Mouse (Mus musculus) thymus, postnatal 0 days (tissue): ENCODE measurements around the gene Cmtm2b. TPM values are rescaled to one million over a fixed set of nuclear protein-coding genes. Genes with fewer than 3 reads are reported as not detected.

Experiments
- DNase-seq: peaks from one replicate; pipeline ENCODE4 v3.0.0-alpha.2; 2015; ENCODE audit warnings: low spot score
- polyA plus RNA-seq: library from polyadenylated mRNA; unstranded; fragments of >200 nt; fragmentation: Nextera tagmentation; extraction: Ambion mirVana; gene quantifications from 2 replicates; pipeline ENCODE4 v1.2.1, GENCODE M21; 2015

The Cmtm2b gene
- polyA plus RNA-seq, 1 experiment from 2014 or later, result not detected

DNA sequence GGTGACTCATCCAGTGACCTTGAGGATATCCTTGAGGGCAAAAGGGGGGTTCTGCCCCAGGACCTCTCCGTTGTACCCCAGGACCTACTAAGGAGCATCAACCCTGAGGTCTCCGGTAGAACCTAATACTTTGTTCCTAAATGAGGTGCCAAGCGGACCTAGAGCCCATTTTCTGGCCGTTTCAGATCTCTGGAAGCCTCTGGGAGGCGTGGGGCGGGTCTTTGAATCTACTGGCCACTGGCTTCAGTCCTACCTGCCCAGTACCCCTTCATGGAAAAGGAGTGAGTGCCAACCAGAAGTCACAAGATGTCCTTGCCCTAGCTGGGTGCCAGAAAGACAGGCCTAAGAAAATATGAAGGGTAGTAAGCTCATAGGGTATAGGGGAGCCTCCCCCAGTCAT is 19.6 kb downstream of the Cmtm2b start:
- DNase-seq, result no peak

DNA sequence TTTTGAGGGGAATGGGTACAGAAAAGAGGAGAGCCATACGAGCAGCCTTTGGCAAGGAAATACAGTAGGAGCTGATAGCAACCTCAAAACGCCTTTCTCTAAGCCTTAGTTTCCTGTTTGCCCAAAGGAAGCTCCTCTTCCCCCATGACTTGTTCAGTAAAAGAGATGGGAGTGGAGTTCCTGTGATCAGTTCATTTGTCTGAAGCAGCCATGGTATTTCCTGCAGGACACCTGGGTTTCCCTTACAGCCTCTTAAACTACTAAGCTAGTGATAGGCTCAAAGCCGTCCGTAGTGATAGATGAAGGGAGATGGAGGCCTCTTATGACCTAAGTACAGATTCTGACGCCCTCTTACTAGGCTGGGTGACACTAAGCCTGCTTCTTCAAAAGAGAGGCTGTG is 20.4 kb downstream of the Cmtm2b start:
- DNase-seq, result no peak

DNA sequence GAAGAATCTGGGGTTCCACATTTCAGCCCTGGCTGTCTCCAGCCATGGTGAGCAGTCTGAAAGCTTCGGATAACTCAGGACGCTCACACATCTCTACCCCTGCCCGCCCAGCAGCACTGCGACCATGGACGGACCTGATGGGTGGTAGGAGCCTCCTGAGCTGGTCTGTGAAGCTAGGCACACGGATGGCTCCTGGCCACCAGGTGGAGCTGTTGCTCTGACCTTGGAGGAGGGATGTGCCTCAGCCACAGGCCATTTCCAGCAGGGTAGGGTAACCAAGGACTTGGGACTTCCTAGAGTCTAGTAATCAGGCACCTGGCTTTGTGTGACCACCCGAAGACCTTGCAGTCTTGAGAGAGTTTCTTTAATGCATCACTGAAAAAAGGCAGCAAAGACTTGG is 21.9 kb downstream of the Cmtm2b start:
- DNase-seq, result peak; percentile 82

DNA sequence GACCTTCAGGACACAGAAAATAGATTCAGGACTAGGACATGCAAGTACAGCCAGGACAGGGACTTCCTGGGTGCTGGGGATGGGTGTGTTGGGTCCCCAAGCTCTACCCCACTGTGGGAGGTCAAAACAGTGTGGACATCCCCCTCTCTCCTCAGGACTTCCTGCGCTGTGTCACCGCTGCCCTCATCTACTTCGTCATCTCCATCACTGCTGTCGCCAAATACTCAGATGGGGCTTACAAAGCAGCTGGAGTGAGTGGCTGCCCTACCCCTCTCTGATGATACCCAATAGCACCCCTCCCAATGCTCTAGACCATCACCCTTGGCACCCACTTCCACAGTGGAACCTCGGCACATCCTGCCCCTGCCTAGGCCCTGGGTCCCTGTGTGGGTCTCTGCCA is 22.6 kb downstream of the Cmtm2b start:
- DNase-seq, result no peak

DNA sequence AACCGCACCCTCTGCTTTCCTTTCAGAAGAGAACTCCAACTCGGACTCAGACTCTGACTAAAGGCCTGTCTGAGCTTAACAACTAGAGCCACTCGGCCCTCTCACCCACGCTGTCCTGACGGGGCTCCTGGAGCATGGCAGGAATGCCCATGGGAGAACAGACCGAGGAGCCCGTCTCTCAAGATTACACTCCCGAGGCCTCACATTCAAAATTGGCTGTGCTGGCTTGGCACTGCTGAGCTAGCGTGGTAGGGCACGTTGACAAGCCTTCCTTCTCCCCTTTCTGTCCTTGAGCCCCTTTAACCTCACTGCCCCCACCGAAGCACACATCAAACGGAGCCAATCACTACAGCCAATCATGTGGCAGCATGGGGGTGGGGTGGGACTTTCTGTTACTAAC is 24.7 kb downstream of the Cmtm2b start:
- DNase-seq, result no peak

DNA sequence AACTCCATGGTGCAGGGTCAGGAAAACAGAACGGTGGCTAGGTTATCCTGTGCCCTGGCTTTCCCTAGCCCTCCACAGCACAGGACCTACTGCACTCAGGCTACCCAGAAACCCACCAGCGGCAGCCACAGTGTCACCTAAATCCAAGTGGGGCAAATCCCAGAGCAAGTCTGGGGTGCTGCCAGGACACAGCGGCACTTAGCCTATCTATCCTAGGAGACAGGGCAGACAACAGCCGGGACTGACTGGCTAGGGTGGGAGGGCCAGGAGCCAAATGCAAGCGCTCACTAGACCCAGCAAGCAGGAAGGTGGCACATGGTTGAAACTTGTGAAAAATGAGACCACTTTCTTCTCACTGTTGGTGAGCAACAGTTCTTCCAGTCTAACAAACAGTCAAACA is 26.9 kb downstream of the Cmtm2b start:
- DNase-seq, result no peak

DNA sequence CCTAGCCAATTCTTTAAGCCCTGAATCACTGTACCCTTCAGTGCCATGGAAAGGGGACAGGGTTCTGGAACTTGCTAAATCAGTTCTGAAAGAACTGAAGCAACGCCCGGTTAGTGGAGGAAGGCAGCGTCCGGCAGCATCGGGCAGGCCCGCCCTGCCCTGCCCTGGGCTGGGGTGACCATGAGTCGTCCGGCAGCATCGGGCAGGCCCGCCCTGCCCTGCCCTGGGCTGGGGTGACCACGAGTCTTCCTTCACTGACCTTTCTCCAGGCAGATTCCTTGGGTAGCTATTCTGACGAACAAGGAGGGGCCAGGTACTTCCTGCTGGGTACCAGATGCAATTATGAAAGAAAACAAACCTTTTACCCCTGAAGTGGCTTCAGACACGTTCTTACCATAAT is 28.0 kb downstream of the Cmtm2b start:
- no peak for DNase-seq

DNA sequence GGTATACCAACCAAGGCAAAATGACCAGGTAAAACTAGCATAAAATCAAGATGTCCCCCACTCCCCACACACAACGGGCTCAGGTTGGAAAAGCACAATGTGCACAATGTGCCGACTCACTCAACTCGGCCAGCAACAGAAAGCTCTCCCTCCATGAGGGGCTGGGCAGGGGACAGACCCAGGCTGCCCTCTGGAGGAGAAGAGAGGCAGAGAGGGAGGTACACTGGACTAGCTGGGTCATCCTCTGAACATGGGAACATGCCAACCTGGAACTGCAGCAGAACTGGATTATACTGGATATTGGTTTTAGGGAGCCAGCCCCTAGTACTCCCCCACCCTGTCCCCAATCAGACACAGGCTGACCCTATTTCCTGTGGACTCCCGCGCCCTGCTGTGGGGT is 31.2 kb downstream of the Cmtm2b start:
- DNase-seq, result no peak

DNA sequence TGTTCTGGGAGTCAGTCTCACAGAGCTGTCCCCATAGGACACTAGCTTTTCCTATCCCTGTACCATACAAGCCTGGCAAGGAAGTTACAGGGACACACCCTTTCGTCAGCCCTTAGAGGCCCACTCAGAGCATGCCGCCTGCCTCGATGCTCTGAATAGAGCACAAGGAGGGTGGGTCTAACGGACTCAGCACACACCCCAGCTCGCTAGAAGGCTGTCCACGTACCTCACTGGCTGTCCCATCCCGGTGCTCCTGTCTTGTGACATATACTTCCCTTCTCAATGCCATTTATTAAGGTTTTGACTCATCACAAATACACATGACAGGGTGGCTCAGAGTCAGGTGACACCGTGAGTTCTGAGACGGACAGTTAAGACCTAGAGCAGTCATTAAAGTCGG is 32.5 kb downstream of the Cmtm2b start:
- DNase-seq, result no peak

DNA sequence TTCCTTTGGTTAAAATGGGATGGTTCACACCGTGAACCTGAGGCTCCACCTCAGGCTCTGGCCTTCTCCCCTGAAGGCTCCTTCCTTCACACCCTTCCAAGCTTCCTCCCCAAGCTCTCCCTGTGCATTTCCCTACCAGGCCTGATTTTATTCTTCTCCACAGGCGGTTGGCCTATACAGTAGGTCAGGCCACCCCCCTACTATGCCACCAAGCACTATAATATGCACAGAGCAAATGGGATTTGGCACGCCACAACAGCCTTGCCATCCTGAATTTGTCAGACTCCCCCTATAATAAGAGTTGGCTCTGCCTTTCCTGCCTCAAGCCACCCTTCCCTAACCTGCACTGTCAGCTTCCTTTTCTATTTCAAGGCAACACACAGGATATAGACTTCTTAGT is 36.6 kb downstream of the Cmtm2b start:
- DNase-seq, result no peak

DNA sequence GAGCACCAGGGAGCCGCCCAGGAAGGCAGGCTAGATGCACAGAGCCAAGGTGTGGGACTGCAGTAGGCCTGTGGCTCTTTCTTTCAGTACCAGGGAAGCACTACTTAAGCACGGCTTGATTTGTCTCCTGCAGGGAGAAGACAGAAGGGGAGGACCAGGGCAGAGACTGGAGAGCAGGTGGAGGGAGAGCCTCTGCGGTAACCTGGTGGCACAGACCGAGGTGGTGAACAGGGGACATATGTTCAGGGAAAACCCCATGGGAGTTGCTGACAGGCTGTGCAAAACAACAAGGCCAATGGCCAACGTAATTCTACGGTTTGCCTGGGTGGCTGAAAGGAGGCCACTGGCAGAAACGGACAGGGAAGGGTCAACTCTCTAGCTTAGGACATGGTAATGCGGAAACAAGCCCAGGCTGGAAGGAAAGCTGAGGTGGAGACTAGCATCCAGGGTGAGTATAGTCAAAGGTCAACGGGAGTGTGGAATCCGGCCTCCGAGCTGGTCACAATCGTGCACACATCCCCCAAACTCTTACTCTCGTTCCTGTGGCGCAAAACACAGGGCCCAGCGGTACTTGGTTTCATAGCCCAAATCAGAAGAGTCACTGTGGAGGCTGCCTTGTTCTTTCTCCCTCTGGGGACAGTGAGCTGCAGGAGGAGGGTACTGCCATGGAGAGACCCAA is 37.9 kb downstream of the Cmtm2b start:
- no peak for DNase-seq

DNA sequence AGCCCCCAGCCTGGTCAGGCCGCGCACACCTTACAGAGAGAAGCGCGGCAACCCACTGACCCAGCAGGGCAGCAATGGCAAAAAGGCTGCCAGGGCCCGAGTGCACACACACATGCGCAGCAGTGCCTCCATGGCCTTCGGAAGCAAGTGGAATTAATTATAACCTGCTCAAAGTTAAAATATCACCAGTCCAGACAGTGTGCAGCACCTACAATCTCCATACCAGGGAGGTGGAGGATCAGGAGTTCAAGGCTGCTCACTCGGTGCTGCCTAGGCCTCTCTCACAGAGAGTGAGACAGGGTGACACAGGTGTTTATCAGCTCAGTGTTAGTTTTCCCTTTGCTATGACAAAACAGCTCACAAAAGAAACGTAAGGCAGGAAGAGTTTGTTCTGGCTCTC is 43.7 kb downstream of the Cmtm2b start:
- no peak for DNase-seq

DNA sequence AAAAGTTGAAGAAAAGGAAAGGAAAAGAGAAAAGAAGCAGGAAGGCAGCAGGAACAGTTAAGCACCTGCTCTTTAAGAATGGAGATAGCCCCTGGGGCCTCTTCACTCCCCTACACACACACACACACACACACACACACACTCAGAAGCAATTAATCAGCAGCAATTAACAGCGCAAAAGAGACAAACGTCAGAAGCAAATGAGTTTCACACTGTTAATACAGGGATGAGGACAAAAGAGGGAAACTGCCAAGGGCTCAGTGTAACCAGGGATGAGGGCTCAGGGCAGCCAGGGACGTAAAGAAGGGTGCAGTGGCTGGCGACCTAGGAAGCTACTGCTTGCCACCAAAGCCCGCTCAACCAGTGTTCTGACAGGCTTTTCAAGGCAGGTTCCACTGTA is 45.4 kb downstream of the Cmtm2b start:
- DNase-seq, result no peak

DNA sequence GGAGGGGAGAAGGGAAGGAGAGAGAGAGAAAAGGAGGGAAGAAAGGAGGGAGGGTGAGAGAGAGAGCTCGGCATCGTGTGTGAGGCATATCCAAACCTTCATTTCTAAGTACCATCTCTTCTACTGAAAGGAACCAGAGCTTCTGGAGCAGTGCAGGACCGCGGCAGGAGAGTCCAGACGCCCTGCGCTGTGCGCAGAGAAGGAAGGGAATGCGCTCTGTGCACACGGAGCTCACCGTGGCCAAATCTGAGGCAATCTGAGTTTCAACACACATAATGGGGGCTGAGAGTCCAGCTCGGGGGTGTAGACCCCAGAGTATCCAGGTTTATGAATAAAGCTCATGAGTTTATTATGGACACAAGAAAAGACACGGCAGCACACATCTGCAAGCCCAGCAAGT is 47.6 kb downstream of the Cmtm2b start:
- no peak for DNase-seq

DNA sequence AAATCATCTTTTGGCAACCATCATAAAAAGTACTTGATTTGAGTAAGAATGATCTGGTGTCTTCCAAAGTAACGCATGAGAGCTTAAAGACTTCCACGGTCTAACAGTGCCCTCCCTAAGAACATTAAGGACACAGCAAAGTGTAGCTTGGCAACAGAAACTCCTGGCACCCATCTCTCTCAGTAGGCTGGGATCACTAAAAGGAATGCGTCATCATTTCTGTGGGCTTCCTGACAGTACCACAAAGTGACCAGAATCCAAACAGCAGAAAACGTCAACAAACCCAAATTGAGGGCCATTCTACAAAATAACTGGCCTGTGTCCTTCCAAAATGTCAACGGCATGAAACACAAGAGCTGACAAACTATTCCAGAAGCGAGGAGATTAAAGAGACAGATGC is 48.0 kb downstream of the Cmtm2b start:
- DNase-seq, result no peak

DNA sequence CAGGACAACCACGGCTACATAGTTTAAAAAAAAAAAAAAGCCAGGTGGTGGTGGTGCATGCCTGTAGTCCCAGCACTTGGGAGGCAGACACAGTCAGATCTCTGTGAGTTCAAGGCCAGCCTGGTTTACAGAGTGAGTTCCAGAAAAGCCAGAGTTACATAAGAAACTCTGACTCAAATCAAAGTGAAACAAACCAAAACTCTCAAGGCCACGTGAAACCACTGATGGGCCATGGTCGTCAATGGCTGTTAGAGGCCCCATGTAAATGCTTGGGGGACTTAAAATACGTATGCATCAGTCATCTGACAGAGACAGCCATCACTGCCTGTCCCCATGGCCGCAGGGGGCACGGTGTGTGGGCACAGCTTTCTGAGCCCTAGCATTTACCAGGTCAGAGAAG is 49.1 kb downstream of the Cmtm2b start:
- no peak for DNase-seq

DNA sequence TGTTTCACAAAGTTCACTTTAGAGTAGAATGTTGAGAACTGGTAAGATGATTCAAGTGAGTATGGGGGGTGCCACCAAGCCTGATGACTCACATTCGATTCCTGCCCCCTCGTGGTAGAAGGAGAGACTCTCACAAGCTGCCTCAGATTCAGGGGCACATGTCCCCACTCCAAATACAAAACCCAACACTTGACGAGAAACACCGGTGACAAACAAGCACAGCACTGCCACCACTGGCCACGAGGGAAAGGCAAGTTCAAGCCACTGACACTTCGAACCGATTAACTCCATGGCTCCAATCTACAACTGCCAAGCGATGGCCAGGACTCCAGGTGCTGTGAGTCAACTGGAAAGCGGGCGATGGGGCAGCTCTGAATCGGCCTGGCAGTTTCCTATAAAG is 51.7 kb downstream of the Cmtm2b start:
- no peak for DNase-seq

DNA sequence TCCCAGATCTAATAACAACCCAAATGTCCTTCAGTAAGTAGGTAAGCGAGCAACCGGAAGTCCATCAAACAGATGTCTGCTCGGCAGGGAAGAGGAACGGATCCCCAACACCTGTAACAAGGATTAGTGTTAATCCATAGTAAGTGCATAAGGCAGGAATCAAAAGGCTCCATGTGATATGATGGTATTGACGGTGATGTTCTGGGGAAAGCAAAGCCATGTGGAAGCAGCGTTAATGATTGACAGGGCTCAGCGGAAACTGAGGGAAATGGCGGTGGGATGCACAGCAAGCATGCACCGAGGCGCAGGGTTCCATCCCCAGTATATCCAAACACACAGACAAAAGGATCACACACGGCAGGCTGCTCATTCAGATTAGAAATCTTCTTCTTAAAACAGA is 52.2 kb downstream of the Cmtm2b start:
- no peak for DNase-seq

DNA sequence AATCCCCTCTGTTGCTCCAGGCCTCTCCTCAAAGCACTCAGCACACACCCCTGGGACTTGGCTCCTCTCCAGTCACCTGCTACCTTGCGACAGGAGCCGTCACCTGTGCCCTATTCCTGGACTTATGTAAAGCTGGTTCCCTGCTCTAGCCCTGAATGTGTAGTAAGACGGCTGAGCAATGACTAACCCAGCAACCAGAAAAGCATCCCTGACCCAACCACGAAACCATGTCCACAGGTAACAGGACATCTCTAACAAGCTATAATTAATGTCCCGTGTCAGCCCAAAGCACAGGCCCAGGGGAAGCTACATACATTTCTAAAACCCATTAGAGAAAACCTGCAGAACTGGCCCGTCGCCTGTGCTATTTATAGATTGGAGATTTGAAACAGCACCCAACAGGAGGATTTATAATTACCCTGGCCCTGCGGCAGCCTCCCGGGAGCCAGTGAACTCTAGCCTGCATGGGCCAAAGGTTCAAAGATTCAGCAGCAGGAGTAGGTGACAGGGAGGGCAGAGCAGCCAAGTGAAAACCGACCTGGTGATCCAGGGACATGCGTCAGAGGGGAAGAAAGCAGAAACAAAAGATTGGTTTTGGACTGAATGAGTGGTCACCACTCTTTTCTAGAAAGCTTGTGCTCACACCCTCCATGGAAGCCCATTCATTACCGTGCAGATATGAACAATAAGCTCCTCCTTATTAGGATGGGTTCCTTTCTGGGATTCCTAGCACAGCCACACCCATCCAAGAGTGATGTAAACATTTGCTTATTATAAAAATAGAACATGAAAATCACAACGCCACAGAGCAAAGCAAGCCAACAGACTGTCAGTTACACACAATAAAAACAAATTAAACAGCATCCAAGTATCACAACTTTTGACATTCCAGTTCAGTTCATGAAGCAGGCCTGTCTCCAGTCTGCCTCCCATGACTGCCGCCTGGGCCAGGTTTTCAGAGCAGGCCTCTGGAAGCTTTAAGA is 53.1 kb downstream of the Cmtm2b start:
- no peak for DNase-seq

DNA sequence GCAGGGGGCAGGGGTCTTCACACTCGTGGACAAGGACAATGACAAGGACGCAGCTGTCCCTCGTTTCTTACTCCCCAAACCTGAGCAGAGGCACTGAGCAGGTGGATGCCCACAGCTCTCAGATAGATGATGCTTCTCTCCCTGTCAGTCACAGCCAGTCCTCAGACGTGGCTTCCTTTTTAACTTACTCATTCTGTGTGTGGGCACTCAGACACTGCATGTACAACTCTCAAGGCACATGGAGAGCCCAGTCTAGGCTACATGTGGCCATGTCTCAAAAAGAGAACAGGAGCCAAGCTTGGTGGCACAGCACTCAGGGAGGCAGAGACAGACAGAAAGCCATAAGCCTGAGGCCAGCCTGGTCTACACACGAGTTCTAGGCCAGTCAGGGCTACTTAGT is 53.9 kb downstream of the Cmtm2b start:
- no peak for DNase-seq

DNA sequence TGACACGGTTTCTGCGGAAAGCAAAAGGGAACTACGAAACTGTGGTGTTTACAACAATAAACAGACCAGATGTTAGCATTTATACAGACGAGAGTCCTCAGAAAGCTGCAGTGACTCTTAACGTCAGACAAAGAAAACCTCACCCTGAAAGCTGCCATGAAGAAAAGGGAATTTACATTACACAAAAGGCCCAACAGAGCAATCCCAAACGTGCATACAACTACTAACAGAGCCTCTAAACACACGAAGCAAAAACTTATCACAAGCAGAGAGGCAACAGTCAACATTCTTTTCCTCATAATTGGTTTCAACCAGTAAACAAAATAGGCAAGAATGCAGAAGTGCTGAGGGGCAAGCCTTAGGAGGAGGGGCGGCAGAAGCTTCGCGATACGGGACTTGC is 54.6 kb downstream of the Cmtm2b start:
- no peak for DNase-seq

DNA sequence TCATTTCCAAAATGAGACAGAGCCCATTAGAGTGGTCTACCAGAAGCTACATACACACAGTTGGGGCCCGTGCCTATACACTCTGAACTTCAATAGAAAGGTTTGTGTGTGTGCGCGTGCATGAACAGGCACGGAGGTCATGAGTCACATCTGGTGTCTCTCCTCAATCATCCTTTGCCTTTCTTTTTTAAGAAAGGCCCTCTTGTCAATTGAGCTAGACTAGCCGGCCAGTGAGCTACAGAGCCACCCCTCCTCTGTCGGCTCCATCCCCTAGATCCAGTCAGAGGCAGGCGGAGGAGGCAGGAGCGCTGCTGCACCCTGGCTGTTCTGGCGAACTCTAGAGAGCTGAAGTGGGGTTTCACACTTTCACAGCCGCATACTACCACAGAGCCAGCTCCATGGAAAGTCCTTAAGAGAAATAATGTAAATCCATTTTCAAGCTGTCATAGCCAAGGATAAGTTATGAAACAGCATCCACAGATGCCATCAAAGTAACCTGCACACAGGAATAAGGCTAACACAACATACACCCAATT is 57.3 kb downstream of the Cmtm2b start:
- DNase-seq, result no peak

DNA sequence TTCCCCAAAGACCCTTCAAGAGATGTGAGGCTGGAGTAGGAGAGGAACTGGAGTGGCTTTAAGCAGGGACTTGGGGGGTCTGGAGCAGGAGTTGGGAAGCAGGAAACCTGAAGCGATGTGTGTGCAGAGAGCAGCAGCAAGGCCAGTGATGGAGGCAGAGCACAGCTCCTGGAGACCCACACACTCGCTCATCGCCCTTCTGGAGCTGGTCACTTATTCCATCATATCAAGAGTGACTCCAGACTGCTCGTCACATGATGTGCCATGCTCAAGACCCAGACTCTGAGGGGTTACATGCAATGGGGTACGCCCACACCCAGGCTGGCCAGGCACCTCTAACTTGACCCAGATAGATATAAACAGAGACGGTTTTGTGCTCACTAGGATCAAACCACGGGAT is 58.2 kb downstream of the Cmtm2b start:
- no peak for DNase-seq
